Mouse (Mus musculus) ovary, postnatal 36 days (tissue): ENCODE measurements around the gene Pan3.
A peak's percentile ranks its signal among the peaks of the same experiment; 100 is the strongest.

Experiments used
- DNase-seq: peaks from one replicate; pipeline ENCODE4 v3.0.0; 2022; ENCODE audit warnings: low spot score, mixed read lengths

Gene Pan3

DNA sequence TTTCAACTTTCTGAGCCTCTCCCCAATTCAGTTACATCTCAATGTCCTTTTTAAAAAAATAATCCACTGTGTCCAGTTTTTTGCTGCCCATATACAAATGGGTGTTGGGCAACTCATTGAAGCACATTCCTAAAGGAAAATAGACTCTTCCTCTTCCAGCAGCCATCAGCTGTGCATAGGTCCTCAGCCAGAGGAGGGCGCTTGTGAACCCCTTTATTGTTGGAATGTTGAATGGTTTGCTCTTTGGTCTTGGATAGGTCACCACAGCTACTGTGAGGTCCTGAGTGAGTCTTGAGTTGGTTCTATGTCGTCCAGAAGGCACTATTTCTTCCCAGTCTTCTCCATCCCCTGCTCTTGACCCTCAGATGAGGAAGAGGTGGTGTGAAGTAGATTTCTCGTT, 54.2 kb downstream of the Pan3 start:
- peak; percentile 9 for DNase-seq

DNA sequence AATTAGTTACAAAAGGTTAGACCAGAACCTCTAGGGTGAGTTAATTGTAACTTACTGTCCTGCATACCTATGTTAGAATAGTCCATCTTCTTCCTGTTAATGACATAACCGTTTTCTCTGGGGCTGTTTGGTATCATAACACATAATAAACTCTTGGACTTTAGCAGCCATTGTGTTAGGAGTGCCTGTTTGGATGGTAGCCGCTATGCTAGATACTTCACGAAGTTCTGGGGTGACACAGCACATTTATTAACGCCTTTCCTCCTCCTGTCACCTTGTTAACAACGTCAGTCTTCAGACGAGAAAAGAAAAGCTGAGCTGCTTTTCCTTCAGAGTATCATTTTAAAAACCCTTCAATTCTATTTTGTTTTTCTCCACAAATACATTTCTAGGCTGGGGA, 59.3 kb downstream of the Pan3 start:
- no peak for DNase-seq

DNA sequence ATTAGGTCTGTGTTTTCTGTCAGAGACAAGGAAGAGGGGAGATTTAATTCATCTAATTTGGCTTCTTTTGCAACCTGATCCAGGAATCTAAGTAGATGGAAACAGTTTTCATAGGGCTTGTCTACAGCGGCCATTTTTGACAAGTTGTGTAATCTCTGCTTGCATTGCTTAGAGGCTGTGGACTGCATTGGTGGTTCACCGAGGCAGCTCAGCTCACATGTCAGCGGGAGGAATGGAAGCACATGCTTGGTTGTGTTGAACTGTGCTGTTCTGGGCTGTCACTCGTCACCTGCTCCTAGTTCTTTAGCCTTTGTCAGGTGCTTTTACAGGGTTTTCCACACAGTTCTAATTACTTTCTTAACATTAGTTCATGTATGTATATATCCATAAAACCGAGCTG, 60.9 kb downstream of the Pan3 start:
- DNase-seq = no peak

DNA sequence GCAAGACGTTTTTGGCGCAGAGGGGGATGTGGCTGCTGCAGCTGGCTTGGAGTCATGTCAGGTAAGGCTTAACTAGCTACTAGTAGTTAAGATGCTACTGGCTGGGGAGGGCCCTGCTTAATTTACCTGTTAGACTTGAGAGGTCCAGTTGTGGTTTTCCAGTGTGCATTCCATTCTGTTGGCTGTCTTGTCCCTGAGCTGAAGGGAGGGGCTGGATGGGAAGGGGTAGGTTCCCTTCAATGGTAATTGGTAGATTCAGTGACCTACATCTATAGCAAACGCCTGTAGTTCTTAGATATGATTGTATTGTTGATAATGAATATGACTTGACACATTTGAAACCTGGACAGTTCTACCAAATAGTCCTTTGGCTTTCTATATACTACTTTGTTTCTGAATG, 62.5 kb downstream of the Pan3 start:
- DNase-seq = no peak

DNA sequence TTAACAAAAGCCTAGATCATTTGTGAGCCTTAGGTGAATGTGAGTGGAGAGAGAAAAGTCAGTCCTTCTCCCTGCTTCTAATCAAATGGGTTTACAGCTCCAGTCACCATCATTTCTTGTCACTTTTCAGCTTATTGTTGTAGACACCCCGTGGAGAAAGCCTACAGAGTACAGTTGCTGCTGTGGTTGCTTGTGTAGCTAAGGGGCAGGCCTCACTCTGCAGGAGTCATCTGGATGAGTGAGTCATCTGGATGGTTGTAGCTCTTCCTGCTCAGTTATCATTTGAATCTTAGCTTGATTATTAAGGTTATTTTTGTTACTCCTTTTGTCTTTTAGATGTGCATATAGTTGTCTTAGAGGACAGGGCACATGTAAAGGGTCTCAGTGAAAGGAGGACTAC, 63.2 kb downstream of the Pan3 start:
- DNase-seq = no peak

DNA sequence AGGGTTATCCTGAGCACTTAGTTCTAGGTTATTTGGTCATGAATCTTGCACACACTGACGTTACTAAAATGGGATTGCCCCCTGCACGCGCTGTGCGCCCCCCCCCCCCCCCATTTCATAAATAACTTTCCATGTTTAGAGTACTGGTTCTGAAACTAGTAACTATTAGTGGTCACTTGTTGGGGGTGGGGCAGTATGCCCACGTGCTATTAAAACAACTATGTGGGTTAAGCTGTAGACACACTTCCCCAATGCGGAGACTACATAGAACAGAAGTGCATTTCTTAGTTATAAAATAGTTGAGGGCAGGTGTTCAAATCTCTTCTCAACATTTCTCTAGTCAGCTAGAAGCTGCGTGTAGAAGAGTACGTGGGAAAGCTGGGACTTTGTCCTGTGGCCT, 63.7 kb downstream of the Pan3 start:
- no peak for DNase-seq

DNA sequence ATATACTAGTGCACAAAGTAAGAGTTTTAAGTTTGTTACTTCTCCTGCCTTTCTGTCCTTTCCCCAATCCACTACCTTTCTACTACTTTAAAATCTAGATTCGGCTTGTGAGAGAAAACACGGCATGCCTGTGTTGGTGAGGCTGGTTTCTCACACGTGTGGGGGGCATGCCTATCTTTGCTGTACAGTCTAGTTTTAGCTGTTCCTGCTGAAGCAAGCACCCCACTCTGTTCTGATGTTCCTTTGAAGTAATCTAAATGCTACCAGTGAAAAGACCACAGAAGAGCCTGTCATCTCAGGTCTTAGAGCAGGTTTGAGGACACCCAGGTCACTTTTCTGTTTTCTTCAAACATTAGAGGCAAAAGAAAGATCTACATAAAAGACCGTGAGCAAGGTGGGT, 64.4 kb downstream of the Pan3 start:
- DNase-seq = no peak

DNA sequence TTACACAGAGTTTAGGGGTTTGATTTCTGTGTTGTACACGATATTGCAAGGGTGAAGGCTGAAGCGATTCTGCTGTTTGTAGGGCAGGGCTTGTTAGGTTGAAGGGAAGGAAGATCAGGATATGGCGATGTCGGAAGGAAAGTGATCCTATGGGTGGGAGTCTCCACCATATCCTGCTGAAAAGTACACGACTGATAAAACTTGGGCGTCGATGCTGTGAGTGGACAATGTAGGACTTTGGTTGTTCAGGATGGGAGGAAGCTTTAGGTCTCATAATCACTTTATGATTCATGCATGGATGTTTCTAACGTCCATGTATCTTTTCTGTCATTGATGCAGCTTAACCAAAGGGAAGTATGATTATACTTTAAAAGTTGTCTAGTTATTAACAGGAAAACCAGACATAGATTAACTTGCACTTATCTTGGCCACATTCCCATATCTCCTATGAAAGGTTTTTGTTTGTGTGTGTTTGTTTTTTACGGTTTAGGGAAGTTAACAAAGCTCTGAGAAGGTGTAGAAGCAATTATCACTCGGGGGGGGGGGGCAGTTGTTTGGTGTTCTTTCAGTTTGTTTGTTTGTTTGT, 64.9 kb downstream of the Pan3 start:
- DNase-seq = no peak

DNA sequence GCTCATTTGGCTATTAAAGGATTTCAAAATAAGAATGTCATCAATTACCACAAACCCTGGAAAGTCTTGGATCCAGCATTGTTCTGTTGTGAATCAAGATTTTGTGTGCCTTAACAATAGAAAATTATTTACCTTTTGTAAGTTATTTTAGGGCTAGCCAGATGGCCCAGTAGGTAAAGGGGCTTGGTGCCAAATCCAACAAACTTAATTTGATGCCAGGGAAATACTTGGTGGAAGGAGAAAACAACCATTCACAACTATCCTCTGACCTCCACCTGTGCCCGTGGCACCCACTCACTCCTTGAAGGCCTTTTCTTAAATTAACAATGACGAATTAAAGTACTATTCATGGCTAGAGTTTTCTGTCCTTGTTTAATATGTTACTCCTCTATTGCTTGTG, 66.0 kb downstream of the Pan3 start:
- no peak for DNase-seq

DNA sequence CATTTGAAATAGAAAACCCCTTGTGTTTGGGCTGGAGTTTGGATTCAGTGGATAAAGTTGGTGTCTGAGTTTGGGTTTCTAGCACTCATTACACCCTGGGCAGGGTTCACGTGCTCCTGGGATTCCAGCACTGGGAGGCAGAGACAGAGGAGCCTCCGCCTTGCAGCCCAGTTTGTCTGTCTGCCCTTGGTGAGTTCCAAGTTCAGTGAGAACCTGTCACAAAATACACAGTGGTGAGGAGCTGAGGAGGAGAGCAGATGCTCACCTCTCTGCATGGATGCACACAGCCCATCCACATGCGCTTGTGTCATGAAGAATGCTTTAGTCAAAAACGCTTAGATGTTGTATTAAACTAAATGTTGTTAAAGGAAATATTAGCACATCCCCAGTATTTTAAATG, 67.0 kb downstream of the Pan3 start:
- no peak for DNase-seq

DNA sequence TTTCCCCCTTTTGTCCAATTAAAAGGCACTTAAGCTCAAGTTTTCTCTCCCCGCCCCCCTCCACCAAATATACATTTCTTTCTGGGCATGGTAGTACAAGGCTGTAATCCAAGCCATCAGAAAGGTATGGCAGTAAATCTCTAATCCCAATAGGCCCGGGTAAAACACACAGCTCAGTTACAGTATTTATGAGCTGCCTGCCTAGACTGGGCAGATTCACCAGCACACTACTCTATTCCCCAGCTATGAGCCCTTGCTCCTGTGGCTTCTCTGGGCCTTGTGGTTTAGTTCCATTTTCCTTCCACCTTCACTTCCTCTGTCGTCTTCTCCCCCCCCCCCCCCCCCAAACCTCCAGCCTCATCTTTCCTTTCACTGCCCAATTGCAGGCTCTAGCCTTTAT, 67.8 kb downstream of the Pan3 start:
- no peak for DNase-seq

DNA sequence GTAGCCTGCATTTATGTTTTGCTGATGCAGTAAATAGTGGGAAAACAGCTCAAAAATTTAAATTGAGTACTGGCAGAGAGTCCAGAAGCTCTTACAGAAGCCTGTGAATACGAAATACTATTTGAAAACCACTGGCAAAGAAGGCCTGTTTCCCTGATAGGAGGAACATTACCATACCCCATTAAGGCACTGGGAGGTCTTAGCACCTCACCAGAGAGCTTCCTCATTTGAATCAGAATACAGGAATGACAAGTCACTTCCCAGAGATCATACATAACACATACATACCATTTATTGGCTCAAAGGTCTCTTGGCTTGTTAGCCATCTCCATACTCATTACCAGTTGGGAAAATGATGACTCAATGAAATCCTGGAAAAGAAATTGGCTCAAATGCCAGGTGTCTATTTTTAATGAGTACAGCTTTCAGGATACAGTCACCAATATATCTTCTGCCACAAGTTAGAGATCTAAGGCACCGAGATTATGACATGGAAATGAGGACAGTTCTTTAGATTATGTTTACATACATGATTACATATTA, 71.6 kb downstream of the Pan3 start:
- no peak for DNase-seq

DNA sequence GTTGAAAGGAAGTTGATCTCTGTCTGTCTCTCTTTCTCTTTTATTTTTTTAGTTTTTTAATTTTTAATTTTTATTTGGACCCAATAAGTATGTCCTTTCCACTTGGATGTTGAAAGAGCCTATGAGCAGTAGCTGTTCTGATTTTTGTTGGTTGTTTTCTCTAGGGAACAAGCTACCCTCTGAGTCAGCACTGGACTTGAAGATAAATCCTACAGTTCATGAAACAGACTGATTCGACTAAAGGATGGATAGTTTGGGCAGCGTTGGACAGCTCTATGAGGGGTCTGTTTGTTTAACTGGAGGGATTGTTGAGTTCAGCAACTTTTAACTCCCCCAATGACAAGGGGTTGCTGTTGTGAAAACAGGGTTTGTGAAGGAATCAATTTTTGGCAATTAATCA, 73.0 kb downstream of the Pan3 start:
- DNase-seq = no peak

DNA sequence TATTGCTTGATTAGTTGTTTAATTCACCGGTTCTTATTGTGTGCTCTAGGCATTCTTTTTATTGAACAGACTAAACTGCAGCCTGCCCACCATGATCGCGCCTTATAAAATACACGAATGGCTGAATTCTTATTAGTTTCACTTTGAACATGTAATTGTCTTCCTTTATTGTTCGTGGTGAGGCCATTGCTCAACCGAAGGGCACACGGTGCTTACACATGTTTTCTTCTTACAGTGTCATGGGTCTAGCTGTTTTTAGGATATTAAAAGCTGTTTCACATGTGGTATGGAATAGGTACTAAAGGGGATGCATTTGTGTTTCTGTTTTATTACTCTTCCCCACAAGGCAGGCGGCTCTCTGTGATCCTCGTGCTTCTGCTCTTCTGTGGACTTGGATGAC, 81.4 kb downstream of the Pan3 start:
- DNase-seq = no peak

DNA sequence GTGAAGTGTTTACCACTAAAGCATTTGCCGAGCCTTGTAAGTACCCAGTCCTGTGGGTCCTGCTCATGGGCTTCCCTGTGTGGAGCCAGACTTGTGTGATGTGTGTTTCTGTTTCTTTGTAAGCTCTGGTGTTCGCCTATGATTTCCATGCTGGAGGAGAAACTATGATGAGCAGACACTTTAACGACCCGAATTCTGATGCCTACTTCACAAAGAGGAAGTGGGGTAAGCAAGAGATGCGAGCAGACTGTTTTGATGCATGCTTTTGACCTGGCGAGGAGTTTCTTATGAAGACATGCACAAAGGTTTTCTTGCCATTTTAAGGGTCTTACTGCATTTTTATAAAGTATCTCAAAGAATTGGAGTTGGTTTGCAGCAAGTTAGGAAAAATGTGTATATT, 97.0 kb downstream of the Pan3 start:
- DNase-seq = no peak

DNA sequence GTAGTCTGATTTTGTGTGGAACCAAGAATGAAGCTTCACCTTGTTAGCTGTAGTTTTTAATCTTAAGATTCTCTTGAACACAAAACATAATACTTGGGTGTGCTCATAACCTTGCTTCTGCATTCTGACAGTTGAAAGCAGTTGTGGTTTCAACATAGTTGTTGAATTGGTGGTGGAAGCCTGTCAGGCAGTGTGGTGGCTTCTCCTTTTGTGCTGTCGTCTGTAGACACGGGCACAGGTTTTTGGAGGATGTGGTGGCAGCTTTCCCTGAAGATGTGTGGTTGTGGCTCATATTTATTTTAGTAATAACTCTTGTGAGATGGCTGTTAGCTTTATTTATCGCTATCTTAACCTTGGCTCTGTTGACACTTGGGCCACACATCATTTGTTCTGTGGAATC, 97.8 kb downstream of the Pan3 start:
- DNase-seq = no peak

DNA sequence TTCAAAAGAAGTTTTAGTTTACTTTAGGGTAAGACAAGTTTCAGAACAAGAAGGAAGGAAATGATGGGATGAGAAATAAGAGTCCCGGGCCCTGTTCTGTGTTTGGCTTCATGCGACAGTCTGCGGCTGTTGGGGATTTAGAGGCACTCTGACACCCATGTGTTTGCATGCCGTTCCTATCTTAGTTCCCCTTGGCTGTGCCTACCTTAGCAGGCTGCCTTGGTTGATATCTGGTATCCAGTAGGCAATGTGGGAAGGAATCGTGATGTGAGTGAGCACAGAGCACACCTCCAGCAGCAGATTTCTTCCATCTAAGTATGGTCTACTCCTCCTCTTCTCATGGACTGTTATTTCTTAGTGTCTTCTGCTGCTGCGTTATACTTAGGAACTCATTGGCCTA, 102.1 kb downstream of the Pan3 start:
- DNase-seq = no peak

DNA sequence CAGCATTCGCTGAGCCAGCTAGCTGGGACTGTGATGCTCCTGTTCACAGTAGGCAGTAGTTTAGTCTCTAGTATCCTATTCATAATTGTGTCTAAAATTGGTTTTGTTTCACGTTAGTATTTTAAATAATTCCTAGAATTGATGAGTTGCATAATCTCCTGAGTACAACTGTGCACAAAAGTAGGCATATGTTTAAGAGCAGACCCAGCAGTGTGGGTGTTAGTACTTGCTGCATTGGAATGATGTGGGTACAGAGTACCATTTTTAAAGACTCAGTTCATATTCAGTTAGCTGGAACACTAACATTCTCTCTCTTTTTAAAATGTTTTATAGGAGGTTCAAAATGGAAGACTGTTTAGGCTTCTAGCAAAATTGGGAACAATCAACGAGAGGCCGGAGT, 109.4 kb downstream of the Pan3 start:
- DNase-seq = no peak

DNA sequence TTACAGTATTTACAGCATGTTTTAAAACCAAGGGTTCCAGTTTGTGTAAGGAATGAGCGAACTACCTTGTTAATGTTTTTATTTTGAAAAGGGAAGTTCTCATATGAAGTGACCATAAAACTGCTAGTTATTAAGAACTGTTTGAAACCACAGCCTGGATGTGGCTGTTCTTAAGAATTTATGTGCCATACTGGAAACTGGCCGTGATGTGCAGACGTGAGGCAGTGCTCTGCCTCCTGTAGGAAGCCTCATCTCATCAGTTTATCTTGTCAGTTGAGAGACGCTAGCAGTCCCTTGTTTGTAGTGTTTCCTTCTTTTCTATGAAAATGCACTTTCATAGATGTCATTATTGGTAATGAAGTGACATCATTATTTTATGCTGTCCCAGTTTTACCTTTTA, 109.9 kb downstream of the Pan3 start:
- DNase-seq = no peak

DNA sequence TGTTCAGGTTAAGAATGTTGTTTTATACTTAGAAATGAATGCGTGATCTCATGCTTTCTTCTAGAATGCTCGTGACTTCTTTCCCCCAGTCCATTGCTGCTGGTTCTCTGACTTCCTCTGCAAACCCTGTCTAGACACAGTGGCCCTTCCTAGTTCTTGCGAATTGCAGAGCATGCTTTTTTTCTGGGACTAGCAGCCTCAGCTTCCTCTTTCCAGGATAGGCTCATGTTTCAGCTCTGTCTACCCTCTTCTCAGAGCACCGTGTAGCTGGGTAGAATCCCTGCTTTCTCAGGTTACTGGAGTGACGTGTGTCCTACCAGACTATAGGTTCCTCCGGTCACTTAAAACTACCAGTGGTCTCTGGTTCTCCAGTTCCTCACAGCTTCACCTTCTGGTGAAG, 112.3 kb downstream of the Pan3 start:
- DNase-seq = no peak

DNA sequence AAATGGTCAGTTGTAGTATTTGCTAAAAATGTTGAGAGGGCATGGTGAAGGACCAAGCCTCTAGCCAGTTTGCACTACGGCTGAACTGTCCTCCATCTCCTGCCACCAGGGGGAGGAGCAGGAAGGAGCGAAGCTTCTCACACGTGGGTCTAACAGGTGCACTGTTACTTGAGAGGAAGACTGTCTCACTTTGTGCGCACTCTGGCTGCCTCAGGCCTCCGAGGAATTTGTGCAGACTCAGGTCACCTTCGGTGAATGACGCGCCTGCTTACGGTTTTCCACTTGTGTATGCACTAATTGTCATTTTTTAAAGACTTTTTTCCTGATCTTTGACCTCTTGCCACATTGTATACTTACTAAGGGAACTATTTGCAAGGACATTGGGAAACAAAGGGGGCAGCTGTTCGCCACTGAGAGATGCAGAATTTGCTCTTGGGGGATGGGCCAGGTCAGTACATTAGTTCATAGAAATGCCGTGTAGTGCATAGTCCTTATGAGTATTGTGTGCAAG, 115.8 kb downstream of the Pan3 start:
- DNase-seq = no peak

DNA sequence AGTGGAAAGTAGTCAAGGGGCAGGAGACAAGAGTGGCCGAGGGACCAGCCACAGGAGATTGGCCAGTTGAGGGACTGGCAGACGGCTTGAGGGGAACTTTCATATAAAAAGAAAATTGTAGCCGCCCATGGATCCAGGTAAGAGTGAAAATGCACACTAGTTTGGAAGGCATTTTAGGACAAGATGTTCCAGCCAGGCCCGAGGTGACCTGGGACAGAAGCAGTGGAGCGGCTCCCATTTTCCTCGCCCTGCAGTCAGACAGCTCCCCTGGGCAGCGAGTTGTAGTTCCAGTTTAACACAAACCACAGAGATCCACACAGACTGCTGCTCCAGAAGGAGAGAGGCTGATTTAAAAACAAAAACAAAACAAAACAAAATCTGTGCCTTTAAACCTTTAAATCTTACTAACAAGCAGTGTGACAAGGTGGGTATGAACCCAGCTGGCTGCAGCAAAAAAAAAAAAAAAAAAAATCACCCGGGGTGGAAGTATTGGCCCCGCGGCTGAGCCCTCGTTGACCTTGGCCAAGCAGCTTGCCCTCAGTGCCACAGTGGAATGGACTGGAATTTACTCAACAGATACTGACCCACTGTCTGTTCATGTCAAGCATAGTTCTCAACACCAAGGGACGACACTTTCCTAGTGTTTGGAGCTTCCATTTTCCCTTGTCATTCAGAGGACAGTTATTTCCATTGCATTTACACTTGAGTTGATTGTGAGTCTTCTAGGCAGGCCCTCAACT, 119.2 kb downstream of the Pan3 start:
- DNase-seq = no peak

DNA sequence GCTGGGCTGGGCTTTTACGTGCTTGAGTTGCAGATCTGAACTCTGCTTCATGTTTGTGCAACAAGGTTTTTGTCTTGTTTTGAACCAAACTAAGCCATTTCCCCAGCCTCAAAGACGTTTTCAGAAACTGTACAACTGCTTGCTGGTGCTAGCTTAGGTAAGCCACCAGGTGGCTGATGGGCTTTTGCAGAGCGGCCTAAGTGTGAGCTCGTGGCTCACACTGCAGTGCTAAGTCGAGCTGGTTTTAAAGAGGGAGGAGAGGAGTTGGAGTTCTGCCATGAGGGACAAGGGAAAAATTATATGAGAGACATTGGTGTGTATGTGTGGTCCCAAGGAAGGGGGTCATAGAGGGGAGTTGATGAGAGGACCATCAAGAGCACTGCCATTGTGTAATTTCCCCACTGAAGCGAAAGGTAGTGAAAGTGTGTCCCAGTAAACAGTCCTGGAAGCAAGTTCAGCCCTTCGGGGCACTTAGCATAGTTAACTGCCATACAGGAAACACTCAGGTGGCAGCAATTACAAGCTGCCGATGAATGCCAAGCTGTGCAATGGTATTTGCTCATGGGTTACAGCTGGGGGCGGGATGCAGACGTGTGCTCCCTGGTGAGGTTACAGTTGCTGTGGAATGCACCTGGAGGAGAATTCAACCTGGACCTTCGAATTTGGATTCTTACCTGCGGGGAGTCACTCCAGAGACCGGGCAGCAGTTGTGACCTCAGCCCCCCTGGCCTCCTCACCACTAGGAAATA, 122.1 kb downstream of the Pan3 start:
- no peak for DNase-seq
